Mouse (Mus musculus): ENCODE results near the gene Gbp3. TPM values are rescaled to one million over a fixed set of nuclear protein-coding genes. Genes with fewer than 3 reads are reported as not detected.
"Not testable (repeated sequence)": the region's sequence is repeated elsewhere in the genome, so short reads cannot be mapped to it uniquely, and the experiment has no call there.

Gene Gbp3
- 1.4 and 1.9 TPM in 2 replicates for polyA plus RNA-seq (2015; fragmentation: Nextera tagmentation; extraction: Ambion mirVana)

DNA sequence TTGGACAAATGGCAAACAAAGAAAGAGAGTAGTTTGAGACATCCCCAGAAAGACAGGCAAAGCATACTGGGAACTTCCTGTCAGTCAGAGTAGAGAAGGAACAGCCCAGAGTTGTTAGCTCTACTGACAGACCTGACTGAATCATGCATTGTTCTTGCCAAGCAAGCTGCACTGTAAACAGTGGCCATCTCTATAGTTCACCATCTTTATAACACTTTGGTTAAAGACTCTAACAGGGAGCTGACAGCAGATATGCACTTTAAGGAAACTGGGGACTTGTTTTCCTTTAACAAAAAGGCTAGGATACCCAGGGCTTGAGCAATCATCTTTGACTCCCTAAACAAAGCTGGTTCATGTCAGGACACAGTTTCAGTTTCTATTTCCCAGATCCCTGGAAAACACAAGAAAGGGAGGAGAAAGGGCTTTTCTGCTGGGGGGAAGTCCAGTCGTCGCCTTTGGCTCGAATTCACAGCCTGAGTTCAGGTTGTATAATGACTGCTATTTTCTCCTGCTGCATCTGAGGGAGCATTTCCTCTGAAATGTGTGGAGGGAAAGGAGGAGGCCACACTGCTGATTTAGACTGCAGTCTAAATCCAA is at the start of gene Gbp3:
Gene Gbp3, plus strand, starts transcription at position 395 of the 597 bp plus-strand sequence.
- no peaks in the 10 kb centered on the region for H3K9me3 ChIP-seq
- H3K4me2 ChIP-seq: peak within 1 kb of the TSS; percentile 25
- H3K27ac ChIP-seq (replicated peaks): no peak within 1 kb of the TSS
- no peaks in the 10 kb centered on the region for H3K36me3 ChIP-seq
- ATAC-seq (ENCODE audit: low FRiP score, low read depth): no peak
- 0 out of 2 replicates have a peak within 1 kb of the TSS, but pooled peaks have one; percentile 19 for H3K4me3 ChIP-seq
- H3K27me3 ChIP-seq: no peaks in the 10 kb centered on the region
- no peak within 1 kb of the TSS for H3K9ac ChIP-seq
- WGBS: 49% methylated on average over 3 of the region's 3 CpGs
- no peaks in the 10 kb centered on the region for H3K4me1 ChIP-seq (replicated peaks)

DNA sequence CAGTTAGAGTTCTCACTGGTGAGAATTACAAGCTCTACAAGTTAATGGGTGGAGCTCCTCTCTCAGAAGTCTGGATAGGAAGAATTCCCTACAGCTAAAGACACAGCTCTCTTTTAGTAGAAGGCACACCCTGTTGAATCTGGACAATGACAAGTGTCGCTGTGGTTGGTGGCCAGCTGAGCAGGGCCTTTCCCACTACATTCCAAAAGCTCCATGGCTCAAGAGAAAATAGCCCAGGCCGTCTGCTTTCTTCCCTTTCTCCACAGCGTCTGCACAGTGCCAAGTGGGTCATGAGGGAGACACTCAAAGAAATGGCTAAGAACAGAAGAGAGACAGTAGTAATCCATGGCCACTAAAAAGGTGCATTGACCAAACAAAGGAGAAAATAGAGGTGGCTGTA is 31.7 kb upstream of the Gbp3 start:
- WGBS: 37% methylated on average over 3 of the region's 3 CpGs
- Histone ChIP-seq H3K4me2 (no peak overlapping the region), H3K4me3 (no peak overlapping the region), H3K27ac (replicated peaks) (no peak overlapping the region), H3K4me1 (replicated peaks) (no peaks in the 10 kb centered on the region; the same call in 1 of the 2 replicates), H3K36me3 (no peaks in the 10 kb centered on the region), H3K27me3 (peaks cover 9% of the 10 kb centered on the region), H3K9ac (no peak overlapping the region), H3K9me3 (no peaks in the 10 kb centered on the region)
- no peak for ATAC-seq (ENCODE audit: low FRiP score, low read depth)

DNA sequence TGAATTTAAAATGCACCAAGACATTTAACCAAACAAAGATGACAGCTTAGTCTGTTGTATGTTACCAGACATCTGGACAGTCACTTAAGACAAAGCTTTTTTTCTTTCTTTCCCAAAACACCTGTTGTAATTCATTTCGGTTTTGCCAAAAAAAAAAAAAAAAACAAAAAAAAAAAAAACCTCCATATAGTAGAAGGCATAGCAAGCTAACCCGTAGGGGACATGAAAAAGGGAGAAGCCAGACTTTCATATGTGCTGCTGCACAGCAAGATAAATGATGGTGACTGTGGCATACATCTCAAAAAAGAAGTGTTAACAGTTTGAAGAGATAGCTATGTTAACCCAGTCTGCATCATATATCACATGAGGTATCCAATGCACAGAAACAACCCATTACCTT is 30.2 kb upstream of the Gbp3 start:
- H3K27me3 ChIP-seq: peaks cover 9% of the 10 kb centered on the region
- H3K9ac ChIP-seq: peak overlapping the region; percentile 38
- 0 out of 2 replicates have a peak overlapping the region, but pooled peaks have one; percentile 3 for H3K27ac ChIP-seq (replicated peaks)
- WGBS: 61% methylated on average over 2 of the region's 2 CpGs
- no peak for ATAC-seq (ENCODE audit: low FRiP score, low read depth)
- no peaks in the 10 kb centered on the region; the same call in 1 of the 2 replicates for H3K4me1 ChIP-seq (replicated peaks)
- peak overlapping the region; percentile 84 for H3K4me2 ChIP-seq
- H3K4me3 ChIP-seq: peak overlapping the region; percentile 47
- no peaks in the 10 kb centered on the region for H3K9me3 ChIP-seq
- no peaks in the 10 kb centered on the region for H3K36me3 ChIP-seq

DNA sequence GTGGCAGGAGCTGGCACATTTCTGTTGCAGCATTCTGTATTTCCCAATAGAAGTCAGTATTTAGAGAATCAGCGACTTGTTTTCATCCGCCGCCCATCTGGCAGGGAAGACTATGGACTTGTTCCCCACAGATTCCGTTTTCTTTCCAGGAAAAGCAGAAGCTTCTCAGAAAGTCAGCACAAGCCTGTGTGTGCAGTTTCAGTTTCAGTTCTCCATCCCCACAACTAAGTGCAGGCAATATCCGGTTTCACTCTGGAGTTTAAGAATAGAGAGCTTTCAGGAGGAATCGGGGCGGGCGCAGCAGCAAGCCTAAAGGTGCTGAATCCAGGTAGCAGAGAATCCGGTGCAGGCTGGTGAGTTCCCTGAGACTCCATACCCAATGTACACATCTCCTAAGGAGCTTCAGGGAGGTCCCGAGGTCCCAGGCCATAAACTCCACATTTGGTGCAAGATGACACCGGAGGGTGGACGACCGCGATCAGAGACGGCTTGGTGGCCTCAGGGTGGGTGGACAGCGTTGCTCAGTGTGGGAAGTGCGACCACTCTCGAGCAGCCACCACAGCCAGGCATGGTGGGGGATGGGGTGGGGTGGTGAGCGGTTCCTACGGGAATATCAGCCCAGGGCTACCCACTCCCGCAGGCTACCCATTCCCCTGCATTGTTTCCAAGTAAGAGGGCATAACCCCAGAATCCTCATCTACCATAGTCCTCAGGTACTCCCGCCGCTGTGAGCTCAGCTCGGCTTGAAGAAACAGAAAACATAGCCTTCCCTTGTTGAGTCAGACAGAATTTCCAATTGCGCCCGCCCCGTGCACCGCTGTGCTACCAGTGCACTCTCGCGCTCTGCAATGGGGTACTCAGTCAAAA is 29.5 kb upstream of the Gbp3 start, which contains the start of gene Gbp7:
Gene Gbp7, plus strand, starts transcription at position 256 of the 867 bp plus-strand sequence.
- H3K4me2 ChIP-seq: peak within 1 kb of the TSS; percentile 84
- H3K36me3 ChIP-seq: no peaks in the 10 kb centered on the region
- no peaks in the 10 kb centered on the region; the same call in 1 of the 2 replicates for H3K4me1 ChIP-seq (replicated peaks)
- H3K9me3 ChIP-seq: no peaks in the 10 kb centered on the region
- H3K27me3 ChIP-seq: peaks cover 9% of the 10 kb centered on the region
- 0 out of 2 replicates have a peak within 1 kb of the TSS, but pooled peaks have one; percentile 3 for H3K27ac ChIP-seq (replicated peaks)
- peak within 1 kb of the TSS; percentile 38 for H3K9ac ChIP-seq
- WGBS: 1% methylated on average over 30 of the region's 30 CpGs
- H3K4me3 ChIP-seq: peak within 1 kb of the TSS; percentile 47
- peak; percentile 75 for ATAC-seq (ENCODE audit: low FRiP score, low read depth)

DNA sequence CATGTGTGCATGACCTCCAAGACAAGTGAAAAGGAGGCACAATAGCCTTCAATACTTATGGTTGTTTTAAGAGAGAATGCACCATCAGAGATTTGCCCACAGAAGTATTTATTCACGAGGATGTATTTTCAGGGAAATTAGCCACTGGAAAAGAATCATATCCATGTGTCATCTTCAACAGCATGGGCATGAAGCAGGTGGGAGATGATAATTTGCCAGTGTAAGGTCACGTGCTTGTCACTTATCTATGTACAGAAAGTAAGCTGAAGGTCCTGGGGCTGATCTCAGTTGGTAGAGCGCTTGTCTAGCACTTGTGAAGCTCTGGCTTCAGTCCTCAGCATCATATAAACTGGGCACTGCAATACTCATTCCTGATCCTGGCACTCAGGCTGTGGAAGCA is 28.2 kb upstream of the Gbp3 start:
- Histone ChIP-seq H3K27me3 (peaks cover 9% of the 10 kb centered on the region), H3K4me1 (replicated peaks) (no peaks in the 10 kb centered on the region; the same call in 1 of the 2 replicates), H3K27ac (replicated peaks) (no peak overlapping the region), H3K4me3 (no peak overlapping the region), H3K4me2 (no peak overlapping the region), H3K36me3 (no peaks in the 10 kb centered on the region), H3K9me3 (no peaks in the 10 kb centered on the region), H3K9ac (no peak overlapping the region)
- no peak for ATAC-seq (ENCODE audit: low FRiP score, low read depth)
- WGBS: 92% methylated on average over 3 of the region's 3 CpGs

DNA sequence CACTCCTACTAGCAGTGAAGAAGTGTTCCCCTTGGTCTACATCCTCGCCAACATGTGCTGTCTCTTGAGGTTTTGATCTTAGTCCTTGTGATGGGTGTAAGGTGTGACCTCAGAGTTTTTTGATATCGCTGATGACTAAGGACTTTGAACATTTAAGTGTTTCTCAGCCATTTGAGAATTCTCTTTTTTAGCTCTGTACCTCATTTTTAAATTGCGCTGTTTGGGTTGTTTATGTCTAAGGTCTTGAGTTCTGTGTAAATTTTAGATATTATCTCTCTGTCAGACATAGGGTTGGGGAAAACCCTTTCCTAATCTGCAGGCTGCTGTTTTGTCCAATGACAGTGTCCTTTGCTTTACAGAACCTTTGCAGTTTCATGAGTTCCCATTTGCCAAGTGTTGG is 26.6 kb upstream of the Gbp3 start:
- Histone ChIP-seq H3K4me1 (replicated peaks) (no peaks in the 10 kb centered on the region; the same call in 1 of the 2 replicates), H3K27ac (replicated peaks) (no peak overlapping the region), H3K27me3 (peaks cover 9% of the 10 kb centered on the region), H3K36me3 (no peaks in the 10 kb centered on the region), H3K4me2 (no peak overlapping the region), H3K9me3 (no peaks in the 10 kb centered on the region), H3K4me3 (no peak overlapping the region), H3K9ac (no peak overlapping the region)
- ATAC-seq (ENCODE audit: low FRiP score, low read depth): no peak
- 90% methylated on average over 3 of the region's 3 CpGs for WGBS

DNA sequence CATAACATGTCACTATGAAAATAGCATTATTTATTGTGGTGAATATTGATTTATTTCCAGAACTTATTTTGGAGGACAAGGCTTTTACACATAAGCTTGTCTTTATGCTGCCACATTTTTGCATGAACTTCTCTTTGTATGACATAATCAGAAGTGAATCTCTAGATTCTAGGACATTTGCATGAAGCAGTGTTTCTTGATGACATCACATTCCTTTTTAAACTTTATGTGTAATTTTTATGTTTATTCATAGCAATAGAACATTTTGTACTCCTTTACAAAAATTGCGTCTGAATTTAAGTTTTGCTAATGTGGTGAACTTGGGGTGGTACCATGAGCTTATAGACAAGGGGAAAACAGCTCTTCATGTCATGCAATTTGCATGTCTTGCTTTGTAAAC is 24.2 kb upstream of the Gbp3 start:
- no peak overlapping the region for H3K9ac ChIP-seq
- H3K4me3 ChIP-seq: no peak overlapping the region
- no peaks in the 10 kb centered on the region for H3K4me1 ChIP-seq (replicated peaks)
- no peak for ATAC-seq (ENCODE audit: low FRiP score, low read depth)
- peaks cover 9% of the 10 kb centered on the region for H3K27me3 ChIP-seq
- no peaks in the 10 kb centered on the region for H3K9me3 ChIP-seq
- 81% methylated on average over 1 of the region's 1 CpGs for WGBS
- no peaks in the 10 kb centered on the region for H3K36me3 ChIP-seq
- H3K4me2 ChIP-seq: no peak overlapping the region
- no peak overlapping the region for H3K27ac ChIP-seq (replicated peaks)

DNA sequence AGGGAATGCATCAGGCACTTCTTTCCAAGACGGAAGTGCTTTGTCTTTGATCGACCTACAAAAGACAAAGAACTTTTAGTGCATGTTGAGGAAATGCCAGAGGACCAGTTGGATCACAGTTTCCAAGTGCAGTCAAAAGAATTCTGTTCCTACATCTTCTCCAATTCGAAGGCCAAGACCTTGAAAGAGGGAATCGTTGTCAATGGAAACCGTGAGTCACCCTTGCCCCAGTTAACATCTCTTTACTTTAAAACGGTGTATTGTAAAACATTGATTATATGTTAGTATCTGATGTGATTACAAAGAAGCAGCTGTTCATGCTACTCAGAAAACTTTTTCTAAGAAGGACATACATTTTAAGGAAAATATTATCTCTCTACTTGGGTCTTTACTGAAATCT is 18.4 kb upstream of the Gbp3 start:
- H3K27me3 ChIP-seq: no peaks in the 10 kb centered on the region
- no peaks in the 10 kb centered on the region for H3K4me1 ChIP-seq (replicated peaks)
- no peak overlapping the region for H3K9ac ChIP-seq
- no peaks in the 10 kb centered on the region for H3K9me3 ChIP-seq
- no peak overlapping the region for H3K4me2 ChIP-seq
- no peak for ATAC-seq (ENCODE audit: low FRiP score, low read depth)
- H3K36me3 ChIP-seq: no peaks in the 10 kb centered on the region
- H3K27ac ChIP-seq (replicated peaks): no peak overlapping the region
- no peak overlapping the region for H3K4me3 ChIP-seq
- 74% methylated on average over 6 of the region's 6 CpGs for WGBS

DNA sequence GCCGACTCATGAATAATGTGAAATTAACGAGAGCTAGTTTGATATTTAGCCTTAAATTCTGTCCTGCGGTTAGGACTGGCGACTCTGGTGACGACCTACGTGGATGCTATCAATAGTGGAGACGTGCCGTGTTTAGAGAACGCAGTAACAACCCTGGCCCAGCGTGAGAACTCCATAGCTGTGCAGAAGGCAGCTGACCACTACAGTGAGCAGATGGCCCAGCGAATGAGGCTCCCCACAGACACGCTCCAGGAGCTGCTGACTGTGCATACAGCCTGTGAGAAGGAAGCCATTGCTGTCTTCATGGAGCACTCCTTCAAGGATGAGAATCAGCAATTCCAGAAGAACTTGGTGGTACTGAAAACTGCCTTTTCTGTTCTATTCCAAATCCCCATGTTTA is 17.1 kb upstream of the Gbp3 start:
- H3K27me3 ChIP-seq; H3K36me3 ChIP-seq; H3K9me3 ChIP-seq; H3K27ac ChIP-seq (replicated peaks); H3K4me2 ChIP-seq; ATAC-seq (ENCODE audit: low FRiP score, low read depth); H3K9ac ChIP-seq; H3K4me3 ChIP-seq; H3K4me1 ChIP-seq (replicated peaks): not testable (repeated sequence)
- WGBS: 62% methylated on average over 12 of the region's 12 CpGs

DNA sequence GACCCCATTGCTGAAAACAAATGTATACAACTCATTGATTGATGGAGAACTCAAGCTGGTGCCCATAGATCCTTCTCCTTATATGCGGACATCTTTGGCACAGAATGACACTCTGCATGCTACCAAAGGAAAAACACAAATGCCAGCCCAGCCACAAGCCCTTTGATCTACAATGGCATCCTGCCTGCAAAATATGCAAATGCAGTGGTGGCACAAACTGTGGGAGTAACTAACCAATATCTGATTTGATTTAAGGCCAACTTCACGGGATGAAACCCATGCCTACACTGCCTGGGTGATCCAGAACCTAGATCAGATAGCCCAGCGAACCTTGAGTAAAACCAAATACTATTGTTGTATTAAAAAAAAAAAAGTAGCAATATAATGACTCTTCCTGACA is 13.1 kb upstream of the Gbp3 start:
- no peaks in the 10 kb centered on the region for H3K36me3 ChIP-seq
- no peak overlapping the region for H3K9ac ChIP-seq
- H3K4me2 ChIP-seq: no peak overlapping the region
- H3K27ac ChIP-seq (replicated peaks): no peak overlapping the region
- H3K27me3 ChIP-seq: no peaks in the 10 kb centered on the region
- ATAC-seq (ENCODE audit: low FRiP score, low read depth): no peak
- WGBS: 66% methylated on average over 3 of the region's 3 CpGs
- no peak overlapping the region for H3K4me3 ChIP-seq
- no peaks in the 10 kb centered on the region for H3K4me1 ChIP-seq (replicated peaks)
- H3K9me3 ChIP-seq: no peaks in the 10 kb centered on the region

DNA sequence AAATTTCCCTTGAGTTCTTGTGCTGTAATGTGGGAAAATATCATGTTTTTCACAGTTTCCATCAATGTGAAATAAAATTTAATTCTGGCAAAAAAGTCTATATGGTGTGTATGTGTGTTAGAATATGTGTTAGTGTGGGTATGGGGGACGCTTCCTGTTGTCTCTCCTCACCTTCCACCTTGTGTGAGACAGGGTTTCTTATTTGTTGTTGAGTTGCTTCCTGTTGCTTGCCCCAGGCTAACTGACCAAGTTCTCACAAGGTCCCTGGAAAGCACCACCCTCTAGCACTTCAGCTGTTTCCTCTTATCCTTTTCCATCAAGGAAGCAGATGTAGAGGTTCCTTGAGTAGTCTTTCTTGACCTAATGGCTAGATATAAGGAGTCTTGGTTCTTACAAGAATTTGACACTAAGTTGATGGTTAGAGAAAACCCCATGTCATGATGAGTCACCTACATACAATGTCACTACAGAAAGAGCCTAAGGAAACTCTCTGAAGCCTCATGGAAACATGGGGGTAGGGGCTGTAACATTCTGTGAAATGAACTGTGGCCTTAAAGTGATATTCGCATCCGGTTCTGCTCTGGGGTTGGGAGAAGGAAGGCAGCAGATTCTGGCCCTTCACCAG is 9.7 kb upstream of the Gbp3 start:
- H3K4me3 ChIP-seq: no peak overlapping the region
- WGBS: 94% methylated on average over 3 of the region's 3 CpGs
- H3K9ac ChIP-seq: no peak overlapping the region
- no peak for ATAC-seq (ENCODE audit: low FRiP score, low read depth)
- no peak overlapping the region for H3K4me2 ChIP-seq
- no peaks in the 10 kb centered on the region for H3K36me3 ChIP-seq
- no peaks in the 10 kb centered on the region for H3K4me1 ChIP-seq (replicated peaks)
- H3K27ac ChIP-seq (replicated peaks): no peak overlapping the region
- H3K27me3 ChIP-seq: no peaks in the 10 kb centered on the region
- H3K9me3 ChIP-seq: no peaks in the 10 kb centered on the region

DNA sequence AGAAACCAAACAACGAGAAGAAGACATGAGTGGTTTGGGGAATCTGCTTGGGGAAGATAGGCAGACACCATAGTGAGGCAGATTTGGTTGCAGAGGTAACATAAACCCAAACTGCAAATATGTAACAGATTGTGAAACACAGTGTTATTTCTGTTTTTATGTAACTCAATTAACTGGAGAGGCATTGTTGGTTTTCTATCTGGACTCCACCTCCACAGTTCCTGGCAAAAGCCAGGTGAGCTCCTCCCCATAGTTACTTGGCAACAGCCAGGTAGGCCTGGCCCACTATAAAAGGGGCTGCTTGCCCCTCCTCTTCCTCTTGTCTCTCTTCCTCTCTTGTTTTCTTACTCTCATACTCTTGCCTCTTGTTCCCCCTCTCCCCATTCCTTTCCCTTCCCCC is 5.2 kb upstream of the Gbp3 start:
- H3K27me3 ChIP-seq: no peaks in the 10 kb centered on the region
- H3K4me1 ChIP-seq (replicated peaks): no peaks in the 10 kb centered on the region
- H3K36me3 ChIP-seq: no peaks in the 10 kb centered on the region
- ATAC-seq (ENCODE audit: low FRiP score, low read depth): no peak
- H3K9ac ChIP-seq: no peak overlapping the region
- H3K27ac ChIP-seq (replicated peaks): no peak overlapping the region
- H3K4me3 ChIP-seq: no peak overlapping the region
- H3K9me3 ChIP-seq: no peaks in the 10 kb centered on the region
- 89% methylated on average over 1 of the region's 1 CpGs for WGBS
- H3K4me2 ChIP-seq: no peak overlapping the region
